Mouse (Mus musculus): Measurements from ENCODE around the gene Gm27179. TPM values are rescaled to one million over a fixed set of nuclear protein-coding genes. Genes with fewer than 3 reads are reported as not detected.
"Not testable (repeated sequence)": the region's sequence is repeated elsewhere in the genome, so short reads cannot be mapped to it uniquely, and the experiment has no call there.

Gene Gm27179
- total RNA-seq, 1 experiment, result not detected

DNA sequence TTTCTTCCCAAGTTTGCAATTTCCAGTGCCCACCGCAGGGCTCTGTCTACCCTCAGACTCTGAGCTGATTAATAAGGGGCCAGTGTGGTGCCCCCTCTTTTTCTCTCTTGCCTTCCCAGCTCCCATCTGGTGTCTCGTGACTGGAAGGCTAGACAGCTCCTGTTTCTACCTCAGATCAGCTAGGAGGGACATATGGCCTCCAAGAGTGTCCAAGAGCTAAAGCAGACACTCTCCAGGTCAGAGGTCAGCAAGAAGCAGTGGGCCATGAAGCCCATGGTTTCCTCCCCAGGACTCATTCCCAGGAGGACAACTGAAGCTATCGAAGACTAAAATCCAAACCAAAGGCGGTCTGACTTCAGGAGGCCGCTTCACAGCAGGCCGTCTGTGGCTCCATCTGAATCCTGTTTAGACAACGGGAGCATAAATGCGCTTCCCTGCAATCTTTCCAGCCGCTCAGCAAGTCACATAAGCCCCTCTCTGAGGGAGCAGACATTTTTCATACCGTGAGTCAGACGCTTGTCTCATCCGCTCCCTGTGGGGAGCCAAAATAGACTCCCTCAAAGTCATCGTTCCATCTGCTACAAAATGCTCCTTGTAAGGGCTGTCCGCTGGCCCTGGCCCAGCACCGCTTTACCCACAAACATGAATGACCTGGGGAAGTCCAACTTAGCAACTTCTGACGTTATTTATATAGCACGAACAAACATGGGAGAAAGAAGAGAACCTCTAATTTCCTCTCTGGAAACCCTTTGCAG, 44.6 kb downstream of the Gm27179 start:
- H3K9me3 ChIP-seq (ENCODE audit: control insufficient read depth, insufficient read depth, low read depth, low read length); in situ Hi-C loops (cut with MboI; ENCODE audit: low sequenced_read_pairs in 2 of 2, unreplicated experiment in 2 of 2): not testable (repeated sequence)

DNA sequence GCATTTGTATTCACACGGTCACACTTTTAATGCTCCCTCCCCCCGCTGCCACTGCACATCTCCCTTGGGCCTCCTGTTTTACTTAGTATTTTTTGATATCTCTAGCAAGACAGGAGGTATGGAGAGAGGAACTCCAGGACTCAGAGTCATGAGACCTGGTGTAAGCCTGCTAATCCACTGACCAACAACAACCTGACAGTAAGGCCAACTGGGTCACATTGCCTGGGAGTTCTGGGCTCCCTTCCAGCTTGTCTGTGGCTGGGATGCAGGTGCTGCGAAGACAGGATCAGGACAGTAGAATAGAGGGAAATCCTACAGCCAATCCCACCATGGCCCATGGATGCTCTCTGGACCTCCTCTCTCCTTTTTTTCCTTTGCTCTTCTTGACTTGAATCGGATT, 47.9 kb downstream of the Gm27179 start:
- H3K4me3 ChIP-seq (ENCODE audit: insufficient read depth in 1 of 2, low read depth in 1 of 2, low read length in 2 of 2, poor library complexity in 1 of 2, severe bottlenecking in 1 of 2); in situ Hi-C loops (cut with MboI; ENCODE audit: low sequenced_read_pairs in 2 of 2, unreplicated experiment in 2 of 2); H3K4me1 ChIP-seq (ENCODE audit: control insufficient read depth in 2 of 2, insufficient read depth in 2 of 2, low read length in 2 of 2, poor library complexity in 1 of 2); H3K9me3 ChIP-seq (ENCODE audit: control insufficient read depth, insufficient read depth, low read depth, low read length); H3K9ac ChIP-seq (ENCODE audit: insufficient read depth, low read depth, low read length, poor library complexity, severe bottlenecking); H3K27ac ChIP-seq (ENCODE audit: insufficient read depth, low read depth, low read length, poor library complexity, severe bottlenecking); H3K36me3 ChIP-seq (ENCODE audit: control insufficient read depth, insufficient read depth, low read length, poor library complexity, severe bottlenecking); DNase-seq (ENCODE audit: low read depth, low spot score): not testable (repeated sequence)

More for the DNA sequence above, 44.6 kb downstream of the Gm27179 start:
- not testable (repeated sequence) for H3K4me3 ChIP-seq (ENCODE audit: insufficient read depth in 1 of 2, low read depth in 1 of 2, low read length in 2 of 2, poor library complexity in 1 of 2, severe bottlenecking in 1 of 2); H3K9ac ChIP-seq (ENCODE audit: insufficient read depth, low read depth, low read length, poor library complexity, severe bottlenecking); H3K27ac ChIP-seq (ENCODE audit: insufficient read depth, low read depth, low read length, poor library complexity, severe bottlenecking); H3K36me3 ChIP-seq (ENCODE audit: control insufficient read depth, insufficient read depth, low read length, poor library complexity, severe bottlenecking); DNase-seq (ENCODE audit: low read depth, low spot score); H3K4me1 ChIP-seq (ENCODE audit: control insufficient read depth in 2 of 2, insufficient read depth in 2 of 2, low read length in 2 of 2, poor library complexity in 1 of 2)

Other genes with a start within 250 kb of the Gm27179 start
- gene Synb, start 218.2 kb downstream of the Gm27179 start, total RNA-seq (2012; rRNA removed), result not detected in 2 replicates
- gene Gm16867, start 9.2 kb downstream of the Gm27179 start, total RNA-seq (2012; rRNA removed), result 1.4 TPM in 1 of 2 replicates, not detected in the other
- 4.6 and 11.3 TPM in 2 replicates for gene Entpd4b, start 42.9 kb upstream of the Gm27179 start, total RNA-seq (2012; rRNA removed)

All from ES-E14 (cell line).